ENCODE assay signal across 16 mouse cellular contexts in genomic region chr12:100696621-100697020, GRCm38 (mm10). TPM values are rescaled to one million over a fixed set of nuclear protein-coding genes. Genes with fewer than 3 reads are reported as not detected.
A peak's percentile ranks its signal among the peaks of the same experiment; 100 is the strongest.
DNase-seq lines count a peak whose midpoint lies in the region; ATAC-seq and TF ChIP-seq lines count a peak whose summit lies in the region.
"Had no signal": no experiment of that assay in that cellular context is flagged by ENCODE, and none has a peak within 500 bp of the region (broad histone marks: within the 10 kb centered on the region; RNA-seq: fewer than 3 reads in every experiment).

No protein-coding gene starts in this region.

- H3K9me3 ChIP-seq in forebrain, embryonic 15.5 days, result no peaks in the 10 kb centered on the region
- H3K9me3 ChIP-seq in forebrain, embryonic 10.5 days, result no peaks in the 10 kb centered on the region
- H3K9me3 ChIP-seq in midbrain, embryonic 11.5 days (ENCODE audit: control insufficient read depth, low read length), result no peaks in the 10 kb centered on the region
- no peaks in the 10 kb centered on the region for H3K9me3 ChIP-seq in midbrain, embryonic 16.5 days (replicated peaks; ENCODE audit: control insufficient read depth, low read length, poor library complexity, severe bottlenecking)
- H3K9me3 ChIP-seq: heart, embryonic 15.5 days; megakaryocyte, embryonic 14.5 days; neural tube, embryonic 15.5 days; stomach, embryonic 15.5 days had no signal

- WGBS in forebrain, embryonic 15.5 days, result 15% methylated on average over 4 of the region's 4 CpGs
- 55% methylated on average over 4 of the region's 4 CpGs for WGBS in forebrain, embryonic 10.5 days
- 22% methylated on average over 4 of the region's 4 CpGs for WGBS in midbrain, embryonic 11.5 days
- 8% methylated on average over 4 of the region's 4 CpGs for WGBS in midbrain, embryonic 16.5 days
- 1% methylated on average over 4 of the region's 4 CpGs for WGBS in cerebellum, adult 2 months

- no peak overlapping the region for H3K9ac ChIP-seq in forebrain, embryonic 15.5 days (replicated peaks)
- H3K9ac ChIP-seq in midbrain, embryonic 11.5 days (ENCODE audit: low read length), result no peak overlapping the region
- H3K9ac ChIP-seq in midbrain, embryonic 16.5 days (ENCODE audit: low read depth, low read length), result no peak overlapping the region
- H3K9ac ChIP-seq: heart, embryonic 15.5 days; neural tube, embryonic 15.5 days; stomach, embryonic 15.5 days had no signal

- H3K4me3 ChIP-seq in forebrain, embryonic 15.5 days, result no peak overlapping the region
- H3K4me3 ChIP-seq in forebrain, embryonic 10.5 days, result no peak overlapping the region
- no peak overlapping the region for H3K4me3 ChIP-seq in midbrain, embryonic 11.5 days (ENCODE audit: low read depth, low read length)
- no peak overlapping the region for H3K4me3 ChIP-seq in midbrain, embryonic 16.5 days (ENCODE audit: low read depth, low read length)
- H3K4me3 ChIP-seq in cerebellum, adult 2 months (replicated peaks; ENCODE audit: insufficient read depth, low read depth, low read length), result no peak overlapping the region
- H3K4me3 ChIP-seq: heart, embryonic 15.5 days; left cerebral cortex, adult 2 months; megakaryocyte, embryonic 14.5 days; neural tube, embryonic 15.5 days; stomach, embryonic 15.5 days had no signal

- TF ChIP-seq CTCF in cerebellum, adult 2 months (IDR thresholded peaks at IDR 0.05; ENCODE audit: borderline replicate concordance, insufficient read depth, low read depth, low read length), result no peak

- no peaks in the 10 kb centered on the region for H3K27me3 ChIP-seq in forebrain, embryonic 15.5 days
- H3K27me3 ChIP-seq in forebrain, embryonic 10.5 days (ENCODE audit: poor library complexity, severe bottlenecking), result no peaks in the 10 kb centered on the region
- H3K27me3 ChIP-seq in midbrain, embryonic 11.5 days (ENCODE audit: control insufficient read depth, insufficient read depth, low read length), result no peaks in the 10 kb centered on the region
- H3K27me3 ChIP-seq in midbrain, embryonic 16.5 days (ENCODE audit: control insufficient read depth, insufficient read depth, low read depth, low read length), result no peaks in the 10 kb centered on the region
- no peaks in the 10 kb centered on the region for H3K27me3 ChIP-seq in cerebellum, adult 2 months (ENCODE audit: control insufficient read depth, insufficient read depth, low read length)
- H3K27me3 ChIP-seq: heart, embryonic 15.5 days; megakaryocyte, embryonic 14.5 days; neural tube, embryonic 15.5 days; stomach, embryonic 15.5 days had no signal

- no peak for ATAC-seq in forebrain, embryonic 15.5 days (replicated peaks)
- 0 out of 2 replicates have a peak, but pooled peaks have one; percentile 50 for ATAC-seq in midbrain, embryonic 11.5 days (ENCODE audit: low FRiP score)
- no peak for ATAC-seq in midbrain, embryonic 16.5 days
- ATAC-seq: inflammation-experienced regulatory T-cells, adult 6 months had no signal

- H3K4me1 ChIP-seq in forebrain, embryonic 15.5 days, result peaks cover 18% of the 10 kb centered on the region
- peaks cover 8% of the 10 kb centered on the region for H3K4me1 ChIP-seq in forebrain, embryonic 10.5 days
- no peaks in the 10 kb centered on the region for H3K4me1 ChIP-seq in midbrain, embryonic 11.5 days (ENCODE audit: control insufficient read depth, insufficient read depth, low read length)
- H3K4me1 ChIP-seq in midbrain, embryonic 16.5 days (ENCODE audit: control insufficient read depth, insufficient read depth, low read length), result no peaks in the 10 kb centered on the region
- peaks cover 8% of the 10 kb centered on the region; the same call in 1 of the 2 replicates for H3K4me1 ChIP-seq in cerebellum, adult 2 months (ENCODE audit: control insufficient read depth, insufficient read depth, low read length)
- H3K4me1 ChIP-seq: neural tube, embryonic 15.5 days; stomach, embryonic 15.5 days had no signal

- H3K36me3 ChIP-seq in forebrain, embryonic 15.5 days, result no peaks in the 10 kb centered on the region
- H3K36me3 ChIP-seq in forebrain, embryonic 10.5 days (replicated peaks), result no peaks in the 10 kb centered on the region
- no peaks in the 10 kb centered on the region for H3K36me3 ChIP-seq in midbrain, embryonic 11.5 days (ENCODE audit: control insufficient read depth, insufficient read depth, low read length)
- H3K36me3 ChIP-seq in midbrain, embryonic 16.5 days (ENCODE audit: control insufficient read depth, insufficient read depth, low read length), result no peaks in the 10 kb centered on the region
- H3K36me3 ChIP-seq: heart, embryonic 15.5 days; neural tube, embryonic 15.5 days; stomach, embryonic 15.5 days had no signal

- H3K4me2 ChIP-seq in forebrain, embryonic 15.5 days (replicated peaks), result no peak overlapping the region
- H3K4me2 ChIP-seq in midbrain, embryonic 11.5 days, result no peak overlapping the region
- no peak overlapping the region for H3K4me2 ChIP-seq in midbrain, embryonic 16.5 days (ENCODE audit: low read length)
- H3K4me2 ChIP-seq: heart, embryonic 15.5 days; neural tube, embryonic 15.5 days; stomach, embryonic 15.5 days had no signal

- DNase-seq in forebrain, embryonic 10.5 days (ENCODE audit: extremely low spot score, low spot score), result no peak
- DNase-seq in midbrain, embryonic 11.5 days (ENCODE audit: low spot score, missing footprints), result no peak
- DNase-seq in cerebellum, adult 2 months, result peak; percentile 66 to 89
- peak; percentile 13 for DNase-seq in mesoderm, embryonic 11.5 days (ENCODE audit: low read depth, low spot score)
- DNase-seq in adrenal gland, postnatal 10 days, result no peak
- no peak for DNase-seq in testis, postnatal 14 days (ENCODE audit: low spot score)
- DNase-seq: lung, adult 2 months; right cerebral cortex, postnatal 25 days had no signal

- TF ChIP-seq POLR2A in cerebellum, adult 2 months (IDR thresholded peaks at IDR 0.05; ENCODE audit: borderline replicate concordance, insufficient read depth, low read length), result no peak

- H3K27ac ChIP-seq in forebrain, embryonic 15.5 days (replicated peaks), result peak overlapping the region; percentile 50; the same call in 1 of the 2 replicates
- no peak overlapping the region for H3K27ac ChIP-seq in forebrain, embryonic 10.5 days
- no peak overlapping the region for H3K27ac ChIP-seq in midbrain, embryonic 11.5 days (ENCODE audit: low read depth, low read length)
- H3K27ac ChIP-seq in midbrain, embryonic 16.5 days (ENCODE audit: low read length), result no peak overlapping the region
- H3K27ac ChIP-seq in cerebellum, adult 2 months (ENCODE audit: insufficient read depth, low read length), result no peak overlapping the region
- H3K27ac ChIP-seq: heart, embryonic 15.5 days; left cerebral cortex, adult 2 months; neural tube, embryonic 15.5 days; stomach, embryonic 15.5 days had no signal

RNA-seq across cellular contexts. Expression of gene Rps6ka5, which starts 30.2 kb away (rescaled TPM):
- 13.0 and 13.7 TPM in 2 replicates for polyA plus RNA-seq in forebrain, embryonic 15.5 days (2015; fragmentation: Nextera tagmentation; extraction: Ambion mirVana)
- 2.7 and 2.8 TPM in 2 replicates for polyA plus RNA-seq in forebrain, embryonic 10.5 days (2016; fragmentation: Nextera tagmentation; extraction: Ambion mirVana)
- polyA plus RNA-seq in midbrain, embryonic 11.5 days (2014; fragmentation: Nextera tagmentation; extraction: Ambion mirVana), result 3.2 and 3.8 TPM in 2 replicates
- 6.8 and 7.0 TPM in 2 replicates for polyA plus RNA-seq in midbrain, embryonic 16.5 days (2015; fragmentation: Nextera tagmentation; extraction: Ambion mirVana)
- 22.9 and 25.0 TPM in 2 replicates for polyA plus RNA-seq in cerebellum, adult 2 months (2012; rRNA removed)
- total RNA-seq in adrenal gland, postnatal 10 days (2021), result 10 to 100 TPM; 15.1 to 19.0 TPM

Comparison
In these comparisons a context has a peak if more than half of its experiments do, and no peak if none do; other contexts are left out.
1. DNase-seq: peak in cerebellum, adult 2 months (2 of 2) and mesoderm, embryonic 11.5 days (single experiment); none in forebrain, embryonic 10.5 days (single experiment), midbrain, embryonic 11.5 days (single experiment), adrenal gland, postnatal 10 days (single experiment) and testis, postnatal 14 days (single experiment).